Mouse (Mus musculus): ENCODE results near the gene Hmgn2. TPM values are rescaled to one million over a fixed set of nuclear protein-coding genes. Genes with fewer than 3 reads are reported as not detected.
"Not testable (repeated sequence)": the region's sequence is repeated elsewhere in the genome, so short reads cannot be mapped to it uniquely, and the experiment has no call there.

Hmgn2 gene
- total RNA-seq (2014; fragmentation: Nextera tagmentation) (1,589 and 1,765 TPM in 2 replicates), total RNA-seq (2017) (943 and 964 TPM in 2 replicates)

- peak; percentile 25 for ATAC-seq (replicated peaks; ENCODE audit: poor library complexity, severe bottlenecking)
Measured at GRCm38 (mm10) chr4:133968150-133968921, at the start of gene Hmgn2. Hmgn2 (minus strand) TSS chr4:133968650.

DNA sequence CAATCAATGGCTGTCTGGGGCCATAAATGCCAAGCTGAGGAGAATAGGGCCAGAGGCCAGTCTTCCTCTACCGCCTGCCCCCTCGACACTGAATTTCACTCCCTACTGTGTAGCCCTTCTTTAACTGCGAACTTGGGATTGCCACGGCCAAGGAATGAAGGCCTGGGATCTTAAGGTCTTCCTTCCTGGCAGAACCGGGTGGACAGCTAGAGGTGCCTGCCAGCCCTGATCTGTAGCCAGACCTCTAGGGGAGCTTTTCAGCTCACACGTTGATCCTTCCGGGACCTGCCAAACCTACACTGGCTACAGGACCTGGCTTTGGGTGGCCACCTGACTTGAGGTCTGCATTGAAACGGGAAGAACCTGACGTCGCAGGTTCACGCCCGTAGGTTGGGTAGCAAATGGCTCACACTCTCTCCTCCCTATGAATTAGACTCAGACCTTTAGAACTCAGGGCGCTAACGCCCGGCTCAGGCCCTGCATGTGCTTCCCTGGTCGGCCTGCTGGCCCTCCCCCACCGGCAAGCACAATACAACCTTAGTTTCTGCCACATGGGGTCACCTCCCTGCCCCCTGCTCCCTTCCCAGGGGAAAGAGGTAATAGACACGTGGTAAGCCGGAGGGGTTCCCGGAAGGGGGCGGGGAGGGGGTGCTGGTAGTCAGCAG, 48.9 kb upstream of the Hmgn2 start:
- ATAC-seq (replicated peaks; ENCODE audit: poor library complexity, severe bottlenecking), result no peak

- no peak for ATAC-seq (replicated peaks; ENCODE audit: poor library complexity, severe bottlenecking)
Measured at GRCm38 (mm10) chr4:134016767-134017166, 48.3 kb upstream of the Hmgn2 start.

DNA sequence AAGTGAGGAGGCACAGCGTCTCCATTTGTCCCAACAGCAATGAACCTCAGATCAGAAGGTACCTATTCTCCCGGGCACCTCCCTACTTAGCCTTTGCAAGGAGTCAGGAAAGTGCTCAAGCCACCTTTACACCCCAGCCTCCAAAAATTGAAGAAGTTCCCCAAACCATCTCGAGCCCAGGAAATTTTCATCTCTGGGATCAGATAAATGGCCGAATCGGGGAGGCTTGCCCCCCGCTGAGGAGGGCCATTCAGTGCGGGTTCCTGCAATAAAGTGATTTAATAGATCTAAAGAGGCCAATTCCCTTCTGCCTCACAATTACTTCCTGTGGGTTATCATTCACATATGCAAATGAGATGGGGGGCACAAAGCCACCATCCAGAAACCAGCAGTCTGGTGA, 47.8 kb upstream of the Hmgn2 start:
- no peak for ATAC-seq (replicated peaks; ENCODE audit: poor library complexity, severe bottlenecking)

DNA sequence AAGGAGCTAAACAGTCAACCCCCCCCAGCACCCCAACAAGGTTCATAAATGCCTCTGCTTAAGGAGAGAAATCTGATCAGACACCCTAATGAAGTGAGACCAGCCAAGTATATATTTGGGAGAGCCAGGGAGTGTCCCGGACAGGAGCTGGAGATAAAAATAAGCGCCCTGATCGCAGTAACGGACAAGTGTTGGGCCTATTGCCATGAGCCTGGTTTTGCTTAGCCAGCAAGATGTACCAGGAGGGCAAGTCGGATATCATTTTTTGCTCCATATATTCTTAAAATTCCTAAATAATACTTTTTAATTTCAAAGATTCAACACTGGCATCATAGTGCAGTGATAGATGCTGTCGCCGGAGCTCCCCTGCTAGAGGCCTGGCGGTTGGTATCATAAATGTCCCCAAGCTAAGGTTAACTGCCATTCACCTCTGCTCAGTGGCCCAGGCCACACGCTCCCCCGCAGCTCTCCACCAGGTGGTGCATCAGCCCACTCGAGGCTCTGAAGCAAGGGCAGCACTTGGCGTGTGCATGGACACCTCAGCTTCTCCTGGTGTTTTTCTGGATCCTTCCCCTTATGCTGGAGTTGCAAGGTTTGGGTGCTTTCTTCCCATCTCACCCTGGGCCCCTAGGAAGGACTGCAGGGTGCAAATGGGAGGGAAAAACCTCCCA, 44.5 kb upstream of the Hmgn2 start:
- ATAC-seq (replicated peaks; ENCODE audit: poor library complexity, severe bottlenecking), result peak; percentile 39; the same call in 1 of the 2 replicates

GRCm38 (mm10) chr4:134011450-134012414, 43.3 kb upstream of the Hmgn2 start:
- ATAC-seq (replicated peaks; ENCODE audit: poor library complexity, severe bottlenecking), result peak; percentile 14; the same call in 1 of the 2 replicates

- no peak for ATAC-seq (replicated peaks; ENCODE audit: poor library complexity, severe bottlenecking)
Measured at GRCm38 (mm10) chr4:134009709-134010108, 41.3 kb upstream of the Hmgn2 start.

DNA sequence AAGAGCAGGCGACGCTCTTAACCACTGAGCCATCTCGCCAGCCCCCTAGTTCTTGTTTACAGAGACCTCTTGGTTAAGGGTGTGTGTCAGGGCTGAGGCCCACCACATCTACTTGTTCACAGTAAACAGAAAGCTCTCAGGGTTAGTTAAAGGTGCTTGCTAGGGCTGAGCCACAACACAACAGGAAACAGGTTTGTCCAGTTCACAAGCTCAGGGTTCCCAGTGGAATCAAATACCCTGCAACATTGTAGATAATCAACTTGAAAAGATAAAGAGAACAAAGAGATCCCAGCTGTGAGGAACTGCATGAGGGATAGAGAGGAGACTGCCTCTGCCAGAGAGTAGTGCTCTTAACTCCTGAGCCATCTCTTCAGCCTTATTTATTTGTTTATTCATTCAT, 38.4 kb upstream of the Hmgn2 start:
- no peak for ATAC-seq (replicated peaks; ENCODE audit: poor library complexity, severe bottlenecking)

GRCm38 (mm10) chr4:134005581-134006358, 37.3 kb upstream of the Hmgn2 start:
- peak; percentile 55 for ATAC-seq (replicated peaks; ENCODE audit: poor library complexity, severe bottlenecking)

DNA sequence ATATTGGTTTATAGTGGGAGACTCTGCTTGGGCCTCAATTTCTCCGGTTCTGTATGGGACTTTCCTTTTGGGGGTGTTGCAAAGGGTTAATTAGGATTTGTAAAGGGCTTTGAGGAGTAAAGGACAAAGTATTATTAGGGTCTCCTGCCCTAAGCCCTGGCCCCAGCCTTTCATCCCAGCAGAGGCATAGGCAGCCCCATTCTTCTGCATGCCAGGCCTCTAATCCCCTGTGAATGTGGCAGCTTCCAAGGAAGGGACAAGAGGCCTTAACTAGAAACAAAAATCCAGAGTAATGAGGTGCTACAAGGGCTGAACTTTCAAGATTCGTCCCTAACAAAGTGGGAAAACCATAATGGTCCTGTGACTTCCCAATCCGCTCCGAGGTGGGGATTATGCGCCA, 34.5 kb upstream of the Hmgn2 start:
- no peak for ATAC-seq (replicated peaks; ENCODE audit: poor library complexity, severe bottlenecking)

GRCm38 (mm10) chr4:134002246-134002645, 33.8 kb upstream of the Hmgn2 start:
- peak; percentile 31 for ATAC-seq (replicated peaks; ENCODE audit: poor library complexity, severe bottlenecking)

- ATAC-seq (replicated peaks; ENCODE audit: poor library complexity, severe bottlenecking), result no peak
Measured at GRCm38 (mm10) chr4:134001710-134002109, 33.3 kb upstream of the Hmgn2 start.

DNA sequence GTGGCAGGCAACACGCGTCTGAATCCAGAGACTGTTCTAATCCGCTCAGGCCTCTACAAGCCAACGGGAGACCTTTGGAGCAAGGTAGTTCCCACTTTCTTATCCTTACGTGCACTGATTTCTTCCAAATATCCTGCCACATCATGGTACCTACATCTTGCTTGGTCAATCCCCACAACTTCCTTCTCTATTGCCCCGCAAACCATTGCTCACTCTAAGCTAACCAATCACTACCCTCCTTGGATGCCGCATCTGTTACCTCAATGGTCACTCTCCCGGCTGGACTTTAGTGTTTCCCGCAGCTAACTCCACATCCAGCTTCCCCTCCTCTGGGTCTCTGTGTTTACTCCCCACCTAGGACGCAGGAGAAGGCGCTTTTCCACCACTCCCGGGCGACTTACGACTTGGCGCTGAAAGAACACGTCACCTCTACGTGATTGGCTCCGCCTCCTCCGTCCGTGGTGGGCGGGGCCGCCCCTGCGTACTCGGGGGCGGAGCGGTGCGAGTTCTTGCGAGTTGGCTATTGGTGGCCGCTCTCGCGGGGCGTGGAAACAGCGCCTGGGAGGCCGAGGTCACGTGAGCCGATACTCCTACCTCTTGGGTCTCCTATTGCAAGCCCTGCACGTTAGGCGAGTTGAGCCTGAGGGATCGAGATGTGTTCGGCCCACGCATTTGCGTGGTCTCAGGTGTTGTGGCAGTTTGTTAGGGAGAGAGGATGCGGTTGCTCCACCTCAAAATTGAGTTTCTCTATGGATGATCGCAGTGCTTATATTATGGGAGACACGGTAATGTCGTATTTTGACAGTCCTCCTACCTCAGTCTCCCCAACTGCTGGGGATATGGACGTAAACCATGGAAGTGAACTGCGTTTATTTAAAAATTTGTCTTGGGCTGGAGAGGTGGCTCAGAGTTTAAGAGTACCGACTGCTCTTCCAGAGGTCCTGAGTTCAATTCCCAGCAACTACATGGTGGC, 32.3 kb upstream of the Hmgn2 start, which contains the start of gene Dhdds:
TSS of gene Dhdds (minus strand) at position 453 of the 973 bp plus-strand sequence.
- ATAC-seq (replicated peaks; ENCODE audit: poor library complexity, severe bottlenecking), result peak; percentile 93

DNA sequence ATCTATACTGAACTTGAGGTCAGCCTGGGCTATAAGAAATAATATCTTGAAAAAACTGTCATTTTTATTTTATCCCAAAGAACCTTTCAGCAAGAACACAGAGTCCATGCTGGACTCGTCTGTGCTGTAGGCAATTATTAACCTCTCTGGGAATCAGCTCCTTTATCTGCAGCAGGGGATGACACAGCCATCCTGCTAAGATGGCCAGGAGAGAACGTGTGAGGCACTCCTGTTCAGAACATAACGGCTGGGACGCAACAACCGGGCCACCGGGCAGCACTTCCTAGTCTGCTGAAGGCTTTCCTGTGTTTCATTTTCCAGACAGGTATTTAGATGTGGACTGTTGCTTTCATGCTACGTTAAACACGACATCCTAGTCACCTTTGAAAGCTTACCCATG, 26.2 kb upstream of the Hmgn2 start:
- no peak for ATAC-seq (replicated peaks; ENCODE audit: poor library complexity, severe bottlenecking)

DNA sequence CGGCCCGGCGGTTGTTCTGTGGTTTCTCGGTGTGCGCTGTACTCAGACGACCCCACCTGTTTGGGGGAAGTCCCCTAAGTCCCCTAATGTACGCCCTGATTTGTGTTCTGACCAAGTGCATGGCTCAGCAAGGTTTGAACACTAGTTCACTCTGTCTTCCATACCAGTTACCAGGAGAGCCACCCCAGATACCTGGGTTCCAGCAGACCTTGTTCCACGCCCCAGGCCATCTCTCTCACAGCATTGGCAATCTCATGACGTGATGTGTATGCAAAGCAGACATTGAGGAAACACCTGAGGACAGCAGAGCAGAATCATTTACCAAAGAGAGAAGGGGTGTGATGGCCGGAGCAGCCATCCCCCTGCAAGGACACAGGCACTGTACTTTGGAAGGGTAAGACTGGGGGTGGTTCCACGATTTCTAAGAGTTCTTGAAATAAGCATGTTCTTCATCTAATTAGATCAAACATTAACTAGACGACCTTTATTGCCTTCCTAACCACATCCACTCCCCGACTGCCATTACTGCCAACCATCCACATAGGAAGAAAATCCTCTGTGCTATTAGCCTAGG, 22.7 kb upstream of the Hmgn2 start:
- ATAC-seq (replicated peaks; ENCODE audit: poor library complexity, severe bottlenecking), result no peak

DNA sequence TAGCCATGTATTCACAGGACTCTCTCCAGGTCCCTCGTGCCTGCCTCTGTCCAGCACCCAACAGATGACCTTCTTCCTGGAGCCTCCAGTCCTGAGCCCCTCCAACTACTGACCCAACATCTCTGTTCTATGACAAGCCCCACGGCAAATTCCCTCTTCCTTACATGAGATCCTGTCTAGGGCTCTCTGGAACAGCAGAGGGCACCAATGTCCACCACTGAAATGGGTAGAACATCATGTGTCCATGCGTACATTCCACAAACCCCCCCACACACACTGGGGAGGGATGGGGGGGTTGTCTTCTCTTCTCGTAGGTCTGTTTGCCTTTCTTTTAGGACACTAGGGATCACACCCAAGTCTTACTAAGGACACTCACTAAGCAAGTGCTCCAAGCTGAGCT, 21.6 kb upstream of the Hmgn2 start:
- ATAC-seq (replicated peaks; ENCODE audit: poor library complexity, severe bottlenecking), result no peak

DNA sequence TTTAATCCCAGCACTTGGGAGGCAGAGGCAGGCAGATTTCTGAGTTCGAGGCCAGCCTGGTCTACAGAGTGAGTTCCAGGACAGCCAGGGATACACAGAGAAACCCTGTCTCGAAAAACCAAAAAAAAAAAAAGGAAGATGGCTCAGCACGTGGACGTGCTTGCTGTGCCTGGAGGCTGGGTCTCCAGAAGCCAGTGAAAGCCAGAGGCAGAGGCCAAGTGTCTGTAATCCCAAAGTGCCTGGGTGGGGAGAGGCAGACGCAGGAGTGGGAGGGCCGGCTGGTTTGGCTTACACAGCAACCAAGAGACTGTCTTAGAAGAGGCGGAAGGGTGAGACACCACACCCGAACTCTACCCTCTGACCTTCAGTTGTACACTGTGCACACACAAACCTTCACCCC, 19.8 kb upstream of the Hmgn2 start:
- ATAC-seq (replicated peaks; ENCODE audit: poor library complexity, severe bottlenecking), result not testable (repeated sequence)

DNA sequence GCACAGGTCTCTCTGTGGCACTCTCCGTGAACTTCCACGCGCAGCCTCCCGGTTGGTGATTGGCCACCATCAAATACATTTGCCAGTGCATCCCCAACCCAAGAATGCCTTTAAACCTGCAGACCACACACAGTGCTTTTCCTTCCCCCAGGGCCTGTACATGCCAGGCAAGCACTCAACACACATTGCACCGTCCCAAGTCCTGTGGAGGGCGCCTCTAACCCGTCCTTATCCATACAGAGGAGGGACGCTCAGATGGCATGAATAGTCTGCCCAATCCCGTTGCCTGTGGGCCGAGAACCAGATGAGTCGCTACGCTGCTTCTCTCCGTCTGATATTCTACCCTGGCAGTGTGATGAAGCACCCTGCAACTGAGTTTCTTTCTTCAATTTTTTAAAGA, 14.5 kb upstream of the Hmgn2 start:
- no peak for ATAC-seq (replicated peaks; ENCODE audit: poor library complexity, severe bottlenecking)

All from granulocyte monocyte progenitor cell, adult 5-6 weeks (primary cell).